Mouse (Mus musculus) cerebellum, postnatal 10 days (tissue): ENCODE data around the gene Trim26.
"Not testable (repeated sequence)": the region's sequence is repeated elsewhere in the genome, so short reads cannot be mapped to it uniquely, and the experiment has no call there.

Experiments
- DNase-seq, 2 experiments: peaks; one replicate each; pipeline ENCODE4 v3.0.0; 2021; ENCODE audit warnings: mixed read lengths in 2 of 2

The Trim26 gene

DNA sequence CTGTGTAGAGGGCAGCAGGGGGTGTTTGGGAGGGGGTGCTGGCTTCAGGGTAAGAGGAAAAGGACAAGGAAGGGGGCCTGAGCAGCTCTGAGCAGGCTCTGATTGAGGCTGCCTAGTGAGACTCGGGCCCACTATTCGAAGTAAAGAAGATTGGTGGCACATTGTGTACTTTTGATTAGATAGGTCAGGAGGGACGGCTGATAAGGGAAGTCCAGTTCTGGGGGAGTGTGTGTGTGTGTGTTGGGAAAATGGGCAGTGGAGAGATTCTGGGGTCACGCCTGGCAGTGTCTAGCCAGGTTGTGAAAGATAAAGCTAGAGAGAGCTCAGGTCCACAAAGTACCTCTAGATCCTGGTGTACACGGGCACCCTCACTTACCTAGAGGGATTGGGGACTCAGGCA, 14.7 kb downstream of the Trim26 start:
- no peak for DNase-seq

DNA sequence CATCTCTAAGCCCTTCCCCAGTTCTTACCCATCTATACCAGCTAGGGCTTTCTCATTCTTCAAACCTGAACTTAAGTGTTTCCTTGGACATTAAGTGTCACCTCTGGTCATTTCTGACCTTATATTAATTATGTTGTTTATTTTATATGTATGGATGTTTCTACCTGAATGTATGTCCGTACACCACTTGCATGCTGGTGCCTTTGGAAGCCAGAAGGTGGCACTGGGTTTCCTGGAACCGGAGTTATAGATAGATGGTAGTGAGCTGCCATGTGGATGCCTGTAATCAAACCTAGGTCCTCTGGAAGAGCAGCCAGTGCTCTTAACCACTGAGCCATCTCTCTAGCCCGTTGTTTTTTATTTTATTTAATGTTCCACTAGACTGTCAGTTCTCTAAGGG, 18.6 kb downstream of the Trim26 start:
- DNase-seq = no peak

DNA sequence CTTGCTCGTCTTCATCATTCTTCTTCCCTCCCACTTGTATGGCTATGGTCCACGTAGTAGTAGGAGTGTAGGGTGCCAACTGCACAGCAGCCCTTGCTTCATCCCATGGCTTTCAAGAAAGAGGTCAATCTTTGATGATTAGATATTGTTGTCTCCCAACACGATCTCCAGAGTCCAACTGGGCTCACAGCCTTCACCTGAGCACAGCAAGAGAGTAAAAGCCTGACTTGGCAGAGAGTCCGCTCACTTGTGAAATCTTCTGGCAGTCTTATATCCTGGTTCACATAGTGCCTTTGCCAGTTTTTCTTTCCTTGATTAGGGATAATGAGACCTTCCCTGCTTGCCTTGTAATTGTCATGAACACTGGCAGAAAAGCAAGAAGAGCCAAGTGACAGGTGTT, 19.3 kb downstream of the Trim26 start:
- DNase-seq = no peak

DNA sequence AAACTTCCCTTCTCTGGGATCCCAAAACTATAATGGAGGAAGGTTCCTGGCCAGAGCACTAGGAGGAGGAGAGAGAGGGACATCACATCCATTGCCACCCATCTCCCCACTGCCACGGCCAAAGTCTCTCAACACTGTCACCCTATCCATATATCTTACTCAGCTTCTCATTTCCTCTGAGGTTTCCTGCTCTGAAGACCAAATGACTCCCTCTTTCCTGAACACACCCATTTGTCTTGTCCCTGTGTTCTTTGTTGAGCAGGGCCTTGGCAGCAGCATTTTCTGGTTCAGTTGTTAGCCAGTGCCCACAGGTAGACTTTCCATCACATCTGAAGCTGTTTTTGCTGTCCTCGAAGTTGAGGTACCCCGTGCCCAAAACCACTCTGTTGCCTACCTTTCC, 21.2 kb downstream of the Trim26 start:
- no peak for DNase-seq

DNA sequence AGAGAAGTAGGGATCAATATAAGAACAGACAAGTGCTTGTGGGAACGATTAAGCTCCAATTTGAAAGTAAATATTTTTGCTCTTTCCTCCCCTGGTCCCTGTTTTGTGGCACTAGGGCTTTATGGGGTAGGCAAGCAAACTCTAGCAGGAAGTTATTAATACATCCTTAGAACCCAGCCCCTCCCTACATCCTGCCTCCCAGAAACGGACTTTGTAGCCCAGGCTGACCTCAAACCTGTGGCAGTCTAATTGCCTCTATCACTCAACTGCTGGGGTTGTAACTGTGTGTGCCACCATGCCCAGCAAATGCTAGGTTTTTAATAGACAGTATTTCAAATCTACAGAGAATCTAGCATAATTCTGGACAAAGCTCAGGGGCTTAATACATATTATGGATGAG, 24.7 kb downstream of the Trim26 start:
- no peak for DNase-seq

DNA sequence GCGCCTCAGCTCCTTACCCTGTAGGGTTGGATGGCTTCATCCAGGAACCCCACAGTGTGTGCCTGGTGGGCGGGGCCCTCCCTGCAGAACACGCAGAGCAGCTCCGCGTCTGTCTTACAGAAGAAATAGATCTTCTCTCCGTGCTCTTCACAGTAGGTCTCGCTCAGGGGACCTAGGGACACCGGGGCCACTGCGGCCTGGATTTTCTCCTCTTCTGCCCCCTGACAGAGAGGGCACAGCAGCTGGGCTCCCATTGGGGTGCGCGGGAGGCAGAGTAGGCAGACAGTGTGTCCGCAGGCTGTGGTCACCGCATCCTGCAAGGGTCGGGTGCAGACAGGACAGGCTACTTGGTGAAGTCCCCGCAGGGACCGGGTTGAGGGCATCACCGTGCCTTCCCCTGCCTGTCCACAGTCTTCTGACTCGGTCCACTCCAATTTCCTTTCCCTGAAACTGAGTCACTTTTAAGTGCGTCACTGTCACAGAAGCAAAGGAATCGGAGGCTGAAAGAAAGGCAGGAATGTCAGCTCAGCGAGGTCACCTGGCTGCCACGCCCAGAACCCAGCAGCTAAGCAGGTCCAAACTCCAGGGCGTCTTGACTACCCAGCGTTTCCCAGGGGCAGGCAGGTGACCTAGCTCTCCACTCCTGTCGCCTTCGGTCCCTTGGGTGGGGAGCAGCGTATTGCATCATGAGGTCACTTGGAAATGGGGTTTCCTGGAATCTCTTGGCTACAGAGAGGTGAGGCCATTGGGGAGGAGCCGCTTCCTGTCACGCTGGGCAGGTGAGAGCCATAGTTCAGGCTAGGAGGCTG, 30.0 kb downstream of the Trim26 start, which contains the start of gene Trim15:
Gene Trim15 (minus strand): TSS at position 492 of the 809 bp plus-strand sequence.
- no peak for DNase-seq

DNA sequence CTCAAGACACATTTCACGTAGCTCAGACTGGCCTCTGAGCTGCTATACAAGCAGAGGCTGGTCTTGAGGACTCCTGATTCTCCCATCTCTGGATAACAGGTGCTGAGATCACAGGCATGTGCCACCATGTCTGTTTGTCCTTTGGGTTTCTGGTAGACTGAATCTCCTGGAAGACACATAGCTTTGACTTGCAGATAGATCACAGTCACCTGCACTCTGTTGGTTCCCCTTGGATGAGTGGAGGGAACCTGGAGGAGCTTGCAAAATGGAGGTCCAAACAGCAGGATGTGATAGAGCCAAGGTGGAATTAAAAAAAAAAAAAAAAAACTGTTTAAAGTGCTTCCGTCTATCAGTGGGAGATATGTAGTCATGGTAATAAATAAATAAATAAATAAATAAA, 31.9 kb downstream of the Trim26 start:
- DNase-seq = no peak

DNA sequence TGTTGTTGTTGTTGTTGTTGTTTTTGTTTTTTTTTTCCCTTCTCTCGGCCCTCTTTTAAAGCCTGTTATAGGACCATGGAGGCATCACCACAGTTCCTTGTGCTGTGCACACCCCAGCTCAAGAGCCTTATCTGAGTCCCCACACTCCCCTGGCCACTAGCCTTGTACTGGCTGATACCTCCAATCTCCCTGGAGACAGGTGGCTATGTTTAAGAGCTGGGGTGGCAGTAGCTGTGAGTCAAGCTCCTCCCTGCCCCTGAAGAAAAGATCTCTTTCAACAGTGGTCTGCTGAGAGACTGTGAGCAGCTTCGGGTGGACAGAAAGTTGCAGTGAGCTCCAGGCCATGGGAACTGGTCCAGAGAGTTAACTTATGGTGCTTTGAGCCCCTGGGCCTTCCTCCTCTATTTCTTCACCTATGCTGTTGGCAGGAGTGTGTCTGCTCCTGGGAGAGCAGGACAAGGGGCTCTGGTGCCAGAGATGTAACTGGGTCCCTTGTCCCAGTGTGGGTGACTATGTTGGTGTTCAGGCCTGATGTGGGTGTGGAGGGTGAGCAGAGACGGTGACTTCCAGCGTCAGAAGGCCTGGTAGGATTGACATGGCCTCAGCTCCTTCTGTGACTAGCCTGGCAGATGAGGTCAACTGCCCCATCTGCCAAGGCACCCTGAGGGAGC, 32.5 kb downstream of the Trim26 start, which contains the start of gene Trim10:
Gene Trim10 (plus strand): TSS at position 291 of the 671 bp plus-strand sequence.
- DNase-seq = no peak

DNA sequence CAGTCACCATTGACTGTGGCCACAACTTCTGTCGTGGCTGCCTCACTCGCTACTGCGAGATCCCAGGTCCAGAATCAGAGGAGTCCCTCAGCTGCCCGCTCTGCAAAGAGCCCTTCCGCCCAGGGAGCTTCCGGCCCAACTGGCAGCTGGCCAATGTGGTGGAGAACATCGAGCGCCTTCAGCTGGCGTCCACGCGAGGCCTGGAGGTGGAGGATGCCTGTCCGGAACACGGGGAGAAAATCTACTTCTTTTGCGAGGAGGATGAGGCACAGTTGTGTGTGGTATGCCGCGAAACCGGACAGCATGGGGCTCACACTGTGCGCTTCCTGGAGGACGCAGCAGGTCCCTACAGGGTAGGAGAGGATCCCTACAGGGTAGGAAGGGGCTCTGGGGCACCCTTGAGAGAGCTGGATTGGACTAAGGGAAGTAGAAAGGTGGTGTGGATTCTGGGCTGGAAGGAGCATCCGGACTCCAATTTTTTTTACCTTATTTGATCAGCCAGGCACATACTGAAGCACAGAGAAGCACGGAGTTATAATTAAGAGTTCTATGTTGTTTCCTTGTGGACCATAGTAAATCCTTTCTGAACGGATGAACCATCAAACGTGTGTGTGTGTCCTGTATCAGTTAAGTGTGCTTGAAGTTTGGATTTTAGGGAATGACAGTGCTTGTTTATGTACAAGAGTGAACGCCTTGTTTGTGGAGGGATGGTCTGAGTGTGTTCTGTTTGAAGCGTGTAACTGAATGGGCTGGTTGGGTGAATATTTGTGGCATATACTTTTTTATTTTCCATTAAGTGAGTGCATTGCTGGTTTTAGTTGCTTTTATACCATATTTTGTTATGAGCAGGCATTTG, 33.2 kb downstream of the Trim26 start:
- peak; percentile 61 to 64 for DNase-seq

DNA sequence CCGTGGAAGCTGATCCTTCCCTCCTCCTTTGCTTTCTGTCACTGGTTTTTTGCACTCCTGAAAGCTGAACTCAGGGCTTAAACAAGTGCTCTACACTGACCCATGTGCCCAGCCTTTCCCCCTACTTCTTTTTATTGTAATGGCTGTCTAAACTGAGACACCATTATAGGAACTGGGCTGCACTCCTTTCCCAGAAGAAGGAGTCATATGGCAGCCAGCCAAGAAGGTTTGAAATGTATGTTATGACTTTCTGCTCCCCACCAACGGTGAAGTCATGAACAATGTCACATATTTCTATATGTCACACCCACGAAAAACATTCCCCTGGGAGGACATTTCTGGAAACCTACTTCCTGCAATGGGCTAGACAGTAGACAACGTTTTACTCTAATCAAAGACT, 37.7 kb downstream of the Trim26 start:
- DNase-seq = no peak

DNA sequence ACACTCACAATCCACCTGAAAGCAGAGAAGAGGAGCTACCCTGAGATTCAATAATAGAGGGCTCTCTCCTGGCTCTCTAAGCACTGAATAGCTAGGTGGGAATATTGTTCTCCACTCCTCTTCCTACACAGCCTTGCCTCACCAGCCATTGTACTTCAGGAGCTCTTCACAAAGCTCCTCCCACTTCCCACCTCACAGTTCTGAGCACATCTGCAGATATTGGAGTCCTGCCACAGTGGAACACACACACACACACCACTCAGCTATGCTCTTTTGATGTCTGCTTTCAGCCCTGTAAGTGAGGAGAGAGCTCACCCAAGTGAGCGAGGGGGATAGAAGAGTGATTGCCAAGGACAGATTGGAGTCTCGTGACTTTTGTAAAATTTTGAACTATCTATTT, 46.4 kb downstream of the Trim26 start:
- DNase-seq = no peak

DNA sequence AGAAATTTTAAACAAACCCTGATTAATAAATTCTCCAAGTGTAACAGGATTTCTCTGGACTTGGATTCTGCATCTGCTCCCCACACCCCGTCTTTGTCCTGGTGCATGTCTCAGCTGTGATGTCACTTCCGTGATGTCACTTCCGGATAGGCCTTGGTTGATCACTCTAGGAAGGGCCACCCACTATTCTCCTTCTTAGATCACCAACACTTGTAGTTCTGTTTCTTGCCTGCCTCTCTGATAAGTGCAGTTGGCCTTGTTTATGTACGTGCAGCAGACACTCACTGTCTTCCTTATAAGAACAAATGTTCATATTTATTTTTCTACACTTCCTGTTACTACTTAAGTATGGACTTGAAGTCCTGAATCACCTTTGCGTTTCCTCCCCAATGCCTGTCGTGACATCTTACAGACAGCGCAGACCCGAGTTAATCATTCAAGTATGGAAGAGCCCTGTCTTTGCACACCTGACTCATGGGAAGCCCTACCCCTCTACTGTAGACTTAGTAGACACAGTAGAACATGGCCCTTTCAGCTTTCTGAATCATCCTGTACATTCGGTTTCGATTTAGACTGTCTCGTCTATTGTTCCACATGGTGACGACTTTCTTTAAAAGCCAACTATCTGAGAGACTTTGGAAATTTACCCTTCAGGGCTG, 48.3 kb downstream of the Trim26 start:
- no peak for DNase-seq

DNA sequence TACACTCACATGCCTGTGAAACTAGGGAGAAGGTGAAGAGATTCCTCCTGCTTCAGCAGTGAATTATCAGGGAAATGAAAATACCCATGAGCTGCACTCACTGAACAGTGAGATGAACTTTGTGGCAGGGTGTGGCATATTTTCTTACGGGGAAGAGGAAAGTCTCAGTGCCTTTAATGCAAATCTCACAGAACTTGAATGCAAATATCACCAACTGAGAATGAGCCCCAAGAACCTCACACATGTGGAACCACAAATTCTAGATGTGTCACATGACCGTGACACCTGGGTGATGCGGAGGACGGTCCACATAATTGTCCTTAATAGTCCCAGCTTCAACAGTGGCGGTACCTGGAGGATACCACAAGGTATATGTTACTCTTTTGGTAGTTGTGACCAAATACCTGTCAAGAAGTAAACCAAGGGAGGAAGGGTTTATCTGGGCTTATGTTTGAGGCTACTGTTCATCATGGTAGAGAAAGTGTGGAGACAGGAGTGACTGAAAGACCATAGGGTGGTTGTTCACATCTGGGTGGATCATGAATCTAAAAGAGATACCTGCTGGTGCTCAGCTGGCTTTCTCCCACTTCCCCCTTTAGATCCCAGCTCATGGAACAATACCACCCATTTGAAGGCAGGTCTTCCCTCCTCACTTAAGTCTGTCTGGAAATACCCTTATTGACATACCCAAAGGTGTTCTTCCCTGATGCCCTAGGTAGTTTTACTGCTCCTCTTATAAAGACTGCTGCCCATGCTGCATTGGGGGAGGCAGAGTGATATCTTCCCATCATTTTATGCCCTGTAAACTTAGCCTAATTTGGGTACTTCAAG, 53.4 kb downstream of the Trim26 start, which contains the start of gene Trim40:
Gene Trim40 (minus strand): TSS at position 51 of the 831 bp plus-strand sequence.
- no peak for DNase-seq

DNA sequence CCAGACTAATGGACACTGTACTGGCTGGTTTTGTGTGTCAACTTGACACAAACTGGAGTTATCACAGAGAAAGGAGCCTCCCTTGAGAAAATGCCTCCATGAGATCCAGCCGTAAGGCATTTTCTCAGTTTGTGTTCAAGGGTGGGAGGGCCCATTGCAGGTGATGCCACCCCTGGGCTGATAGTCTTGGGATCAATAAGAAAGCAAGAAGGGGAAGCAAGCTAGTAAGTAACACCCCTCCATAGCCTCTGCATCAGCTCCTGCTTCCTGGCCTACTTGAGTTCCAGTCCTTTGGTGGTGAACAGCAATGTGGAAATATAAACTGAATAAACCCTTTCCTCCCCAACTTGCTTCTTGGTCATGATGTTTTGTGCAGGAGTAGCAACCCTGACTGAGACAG, 54.6 kb downstream of the Trim26 start:
- DNase-seq = not testable (repeated sequence)

DNA sequence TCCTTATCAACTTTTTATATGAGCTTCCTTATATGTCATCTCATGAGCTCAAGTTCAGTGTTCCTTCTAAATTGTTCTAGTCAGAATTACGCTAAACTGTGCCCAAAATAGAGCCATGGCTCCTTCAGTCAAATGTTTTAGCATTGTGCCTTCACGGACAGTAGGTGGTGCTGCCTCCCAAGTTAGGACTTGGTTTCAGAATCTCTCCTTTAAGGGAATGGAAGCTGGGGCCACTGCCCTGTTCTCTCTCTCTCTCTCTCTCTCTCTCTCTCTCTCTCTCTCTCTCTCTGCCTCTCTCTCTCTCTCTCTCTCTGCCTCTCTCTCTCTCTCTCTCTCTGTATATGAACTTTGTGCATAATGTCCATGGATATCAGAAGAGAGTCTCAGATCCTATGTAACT, 55.4 kb downstream of the Trim26 start:
- peak; percentile 66 to 67 for DNase-seq

DNA sequence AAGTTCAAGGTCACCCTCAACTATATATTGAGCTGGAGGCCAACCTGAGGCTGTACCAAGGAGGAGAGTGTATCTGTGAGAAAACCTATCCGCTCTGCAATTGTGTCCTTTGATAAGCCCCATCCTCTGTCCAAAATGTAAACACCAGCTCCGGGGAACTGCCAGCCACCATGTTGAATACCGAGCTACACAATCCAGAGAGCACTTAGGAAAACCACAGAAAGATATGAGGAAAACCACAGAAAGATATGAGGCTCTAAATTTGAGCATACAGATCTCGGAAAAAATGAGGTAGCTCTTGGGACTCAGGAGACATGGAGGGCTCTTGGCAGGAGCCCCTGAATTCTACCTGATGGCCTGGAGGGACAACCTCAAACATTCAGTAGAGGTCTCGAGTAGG, 56.5 kb downstream of the Trim26 start:
- DNase-seq = no peak

DNA sequence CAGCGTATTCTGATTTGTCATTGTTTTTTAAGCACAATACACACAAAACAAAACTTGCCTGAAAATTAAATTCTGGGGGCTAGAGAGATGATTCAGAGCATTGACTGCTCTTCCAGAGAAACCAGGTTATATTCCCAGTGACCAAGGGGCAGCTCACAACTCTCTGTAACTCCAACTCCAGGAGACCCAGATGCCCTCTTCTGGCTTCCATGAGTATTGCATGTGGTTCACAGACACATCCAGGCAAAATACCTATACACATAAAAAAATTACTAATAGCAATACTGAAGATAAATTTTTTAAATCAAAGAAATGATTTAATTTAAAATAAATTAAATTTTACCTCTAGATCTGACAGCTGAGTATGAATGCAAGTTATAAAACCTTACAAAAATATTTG, 59.6 kb downstream of the Trim26 start:
- peak; percentile 66 to 76 for DNase-seq

DNA sequence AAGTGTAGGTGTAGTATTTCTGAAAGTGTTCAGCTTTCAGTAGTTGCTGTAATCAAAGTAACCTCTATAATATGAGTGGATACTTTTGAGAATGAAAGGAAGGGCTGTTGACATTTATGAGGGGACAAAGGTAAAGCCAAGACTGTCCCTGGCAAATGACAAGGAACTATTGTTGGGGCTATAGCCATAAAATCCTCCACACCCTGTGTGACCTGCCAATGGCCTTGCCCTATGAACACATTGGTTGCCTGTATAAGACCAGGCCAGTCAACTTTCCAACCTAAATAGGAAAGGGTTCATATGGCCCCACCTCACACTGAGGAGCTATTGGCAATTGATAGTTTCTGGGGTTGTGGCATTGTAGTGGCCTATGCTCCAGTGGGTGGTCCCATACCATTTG, 60.1 kb downstream of the Trim26 start:
- DNase-seq = no peak

DNA sequence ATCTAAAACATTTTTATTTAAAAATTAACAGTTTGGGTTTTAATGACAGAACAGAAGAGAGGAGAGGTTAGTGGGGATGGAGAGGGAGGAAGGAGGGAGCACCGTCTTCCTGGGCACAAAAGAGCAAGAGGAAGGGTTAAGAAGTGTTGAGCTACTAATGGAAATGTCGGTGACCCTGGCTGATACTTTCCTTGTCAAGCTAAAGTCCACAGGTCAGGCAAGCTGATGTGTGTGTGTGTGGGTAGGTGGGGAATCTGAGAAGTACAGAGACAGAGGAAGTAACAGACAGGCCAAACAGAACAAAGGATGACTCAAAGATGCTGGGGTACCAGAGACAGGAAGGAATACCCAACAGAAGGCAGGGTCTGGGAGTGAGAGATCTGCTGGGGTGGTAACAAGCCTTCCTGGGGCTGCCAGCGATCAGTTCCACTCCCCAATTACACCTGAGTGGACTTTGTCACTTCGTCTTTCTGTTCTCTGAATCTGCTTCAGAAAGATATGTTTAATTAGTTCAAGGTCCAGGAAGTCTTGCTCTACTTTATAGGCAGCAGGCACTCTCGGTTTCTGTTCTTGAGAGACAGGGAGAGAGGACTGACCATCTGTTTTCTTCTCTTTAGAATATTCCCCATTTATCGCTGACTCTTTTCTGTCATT, 60.7 kb downstream of the Trim26 start, which contains the start of gene Trim31:
Gene Trim31 (plus strand): TSS at position 567 of the 654 bp plus-strand sequence.
- no peak for DNase-seq

DNA sequence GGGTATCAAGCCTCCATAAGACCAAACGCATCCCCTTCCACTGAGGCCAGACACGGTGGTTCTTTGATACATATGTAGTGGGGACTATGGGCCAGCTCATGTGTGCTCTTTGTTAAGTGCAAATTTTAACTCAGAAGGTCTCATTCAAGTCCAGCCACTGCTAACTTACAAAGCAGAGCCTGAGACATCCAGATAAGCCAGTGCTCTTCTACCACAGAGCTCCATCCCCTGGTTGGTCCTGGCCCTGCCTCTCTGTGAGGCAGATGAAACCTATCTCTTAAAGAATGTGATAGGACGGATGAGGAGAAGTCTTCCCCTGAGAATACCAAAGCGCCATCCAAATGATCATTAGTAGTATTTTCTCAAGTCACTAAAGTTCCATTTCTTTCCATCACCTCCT, 62.4 kb downstream of the Trim26 start:
- no peak for DNase-seq

DNA sequence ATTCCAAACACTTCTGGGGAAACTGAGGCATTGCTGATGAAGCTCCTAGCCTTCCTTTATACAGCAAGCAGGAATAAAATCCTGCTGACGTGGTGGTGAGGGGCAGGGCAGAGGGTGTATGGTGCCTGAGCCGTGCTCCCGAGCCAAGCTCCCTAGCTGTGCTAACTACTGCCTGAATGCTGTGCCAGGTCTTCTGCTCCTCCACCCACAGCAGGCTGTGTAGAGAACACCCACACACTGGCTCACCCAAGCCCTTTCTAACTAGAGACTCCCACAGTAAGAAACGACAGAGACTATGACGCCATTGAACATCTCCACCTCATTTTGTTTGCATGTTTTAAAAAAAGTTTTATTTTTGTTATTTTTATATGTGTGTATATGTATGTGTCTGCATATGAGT, 63.1 kb downstream of the Trim26 start:
- DNase-seq = peak in 1 of 2 experiments; percentile 10
